ENCODE assay signal across 12 mouse cellular contexts in genomic region chr10:60028181-60028580, GRCm38 (mm10). TPM values are rescaled to one million over a fixed set of nuclear protein-coding genes. Genes with fewer than 3 reads are reported as not detected.
DNase-seq lines count a peak whose midpoint lies in the region; ATAC-seq and TF ChIP-seq lines count a peak whose summit lies in the region.
"Had no signal": no experiment of that assay in that cellular context is flagged by ENCODE, and none has a peak within 500 bp of the region (broad histone marks: within the 10 kb centered on the region; RNA-seq: fewer than 3 reads in every experiment).

No protein-coding gene starts in this region.

- H3K36me3 ChIP-seq in hindbrain, embryonic 10.5 days, result 0 out of 2 replicates have a peak, but pooled peaks cover 4% of the 10 kb centered on the region
- H3K36me3 ChIP-seq in hindbrain, embryonic 11.5 days (ENCODE audit: control insufficient read depth, insufficient read depth, low read length), result no peaks in the 10 kb centered on the region
- no peaks in the 10 kb centered on the region for H3K36me3 ChIP-seq in hindbrain, embryonic 15.5 days
- no peaks in the 10 kb centered on the region for H3K36me3 ChIP-seq in spleen, adult 2 months (ENCODE audit: control insufficient read depth, insufficient read depth, low read length)
- H3K36me3 ChIP-seq in heart, embryonic 10.5 days, result no peaks in the 10 kb centered on the region
- H3K36me3 ChIP-seq: embryonic facial prominence, embryonic 15.5 days had no signal

- peak overlapping the region; percentile 35; the same call in 1 of the 2 replicates for H3K27ac ChIP-seq in hindbrain, embryonic 10.5 days
- H3K27ac ChIP-seq in hindbrain, embryonic 11.5 days (ENCODE audit: low read depth, low read length), result no peak overlapping the region
- peak overlapping the region; percentile 51 for H3K27ac ChIP-seq in hindbrain, embryonic 15.5 days (replicated peaks)
- H3K27ac ChIP-seq in spleen, adult 2 months (ENCODE audit: insufficient read depth, low read length), result peak overlapping the region; percentile 36; the same call in 1 of the 2 replicates
- H3K27ac ChIP-seq in heart, embryonic 10.5 days, result no peak overlapping the region
- H3K27ac ChIP-seq: embryonic facial prominence, embryonic 15.5 days had no signal

- no peaks in the 10 kb centered on the region for H3K27me3 ChIP-seq in hindbrain, embryonic 10.5 days (ENCODE audit: insufficient read depth, poor library complexity, severe bottlenecking)
- H3K27me3 ChIP-seq in hindbrain, embryonic 11.5 days (ENCODE audit: control insufficient read depth, insufficient read depth, low read length), result no peaks in the 10 kb centered on the region
- no peaks in the 10 kb centered on the region for H3K27me3 ChIP-seq in hindbrain, embryonic 15.5 days
- no peaks in the 10 kb centered on the region for H3K27me3 ChIP-seq in spleen, adult 2 months (ENCODE audit: control insufficient read depth, insufficient read depth, low read length)
- no peaks in the 10 kb centered on the region for H3K27me3 ChIP-seq in heart, embryonic 10.5 days (ENCODE audit: insufficient read depth, poor library complexity, severe bottlenecking)
- H3K27me3 ChIP-seq: embryonic facial prominence, embryonic 15.5 days had no signal

- H3K4me2 ChIP-seq in hindbrain, embryonic 11.5 days (replicated peaks; ENCODE audit: low read depth, low read length), result no peak overlapping the region
- H3K4me2 ChIP-seq in hindbrain, embryonic 15.5 days, result no peak overlapping the region
- H3K4me2 ChIP-seq: embryonic facial prominence, embryonic 15.5 days had no signal

- no peak for TF ChIP-seq CTCF in spleen, adult 2 months (IDR thresholded peaks at IDR 0.05; ENCODE audit: extremely low read depth, insufficient read depth, insufficient read length, insufficient replicate concordance)

- DNase-seq in hindbrain, embryonic 10.5 days (ENCODE audit: low spot score), result no peak
- DNase-seq in hindbrain, embryonic 11.5 days (ENCODE audit: low spot score), result no peak
- DNase-seq in CD4-positive, CD25-positive, alpha-beta regulatory T cell, adult 2 months (ENCODE audit: low read depth, low spot score), result peak; percentile 75
- peak in 1 of 2 experiments; percentile 36 for DNase-seq in spleen, adult 2 months (ENCODE audit: low read depth in 1 of 2, low spot score in 2 of 2)
- DNase-seq in heart, embryonic 10.5 days (ENCODE audit: low spot score), result no peak
- no peak for DNase-seq in gastrocnemius, postnatal 10 days
- no peak for DNase-seq in gastrocnemius, adult 18-20 months (ENCODE audit: low spot score)
- DNase-seq: adrenal gland, adult 2 months; heart, postnatal 10 days had no signal

- 87% methylated on average over 7 of the region's 7 CpGs for WGBS in hindbrain, embryonic 10.5 days
- WGBS in hindbrain, embryonic 11.5 days, result 89% methylated on average over 7 of the region's 7 CpGs
- WGBS in hindbrain, embryonic 15.5 days, result 84% methylated on average over 7 of the region's 7 CpGs
- WGBS in spleen, adult 2 months, result 29% methylated on average over 7 of the region's 7 CpGs
- WGBS in heart, embryonic 10.5 days, result 83% methylated on average over 7 of the region's 7 CpGs

- no peak overlapping the region for H3K9ac ChIP-seq in hindbrain, embryonic 11.5 days (ENCODE audit: low read depth, low read length)
- H3K9ac ChIP-seq in hindbrain, embryonic 15.5 days, result no peak overlapping the region
- H3K9ac ChIP-seq: embryonic facial prominence, embryonic 15.5 days had no signal

- peaks cover 24% of the 10 kb centered on the region for H3K4me1 ChIP-seq in hindbrain, embryonic 10.5 days (replicated peaks)
- no peaks in the 10 kb centered on the region for H3K4me1 ChIP-seq in hindbrain, embryonic 11.5 days (replicated peaks; ENCODE audit: control insufficient read depth, insufficient read depth, low read length)
- peaks cover 43% of the 10 kb centered on the region for H3K4me1 ChIP-seq in hindbrain, embryonic 15.5 days (replicated peaks)
- peaks cover 11% of the 10 kb centered on the region; the same call in 1 of the 2 replicates for H3K4me1 ChIP-seq in spleen, adult 2 months (ENCODE audit: control insufficient read depth, insufficient read depth, insufficient read length)
- peaks cover 29% of the 10 kb centered on the region for H3K4me1 ChIP-seq in heart, embryonic 10.5 days

- H3K4me3 ChIP-seq in hindbrain, embryonic 10.5 days, result no peak overlapping the region
- H3K4me3 ChIP-seq in hindbrain, embryonic 11.5 days (ENCODE audit: low read depth, low read length), result no peak overlapping the region
- no peak overlapping the region for H3K4me3 ChIP-seq in hindbrain, embryonic 15.5 days
- H3K4me3 ChIP-seq in spleen, adult 2 months (ENCODE audit: extremely low read depth, insufficient read depth, insufficient read length), result no peak overlapping the region
- no peak overlapping the region for H3K4me3 ChIP-seq in heart, embryonic 10.5 days
- H3K4me3 ChIP-seq: embryonic facial prominence, embryonic 15.5 days; myocyte had no signal

- H3K9me3 ChIP-seq in hindbrain, embryonic 10.5 days, result no peaks in the 10 kb centered on the region
- no peaks in the 10 kb centered on the region for H3K9me3 ChIP-seq in hindbrain, embryonic 11.5 days (ENCODE audit: control insufficient read depth, low read length)
- H3K9me3 ChIP-seq in hindbrain, embryonic 15.5 days, result no peaks in the 10 kb centered on the region
- no peaks in the 10 kb centered on the region for H3K9me3 ChIP-seq in heart, embryonic 10.5 days
- H3K9me3 ChIP-seq: embryonic facial prominence, embryonic 15.5 days had no signal

- no peak for TF ChIP-seq POLR2A in spleen, adult 2 months (IDR thresholded peaks at IDR 0.05; ENCODE audit: low read depth, low read length)

- ATAC-seq in hindbrain, embryonic 11.5 days (ENCODE audit: low FRiP score), result no peak
- no peak for ATAC-seq in hindbrain, embryonic 15.5 days (ENCODE audit: low FRiP score, low read depth)

RNA-seq across cellular contexts. Expression of gene Anapc16, which starts 25.2 kb away (rescaled TPM):
- polyA plus RNA-seq in hindbrain, embryonic 10.5 days (2016; fragmentation: Nextera tagmentation; extraction: Ambion mirVana), result 111 and 114 TPM in 2 replicates
- 97.1 and 115 TPM in 2 replicates for polyA plus RNA-seq in hindbrain, embryonic 11.5 days (2014; fragmentation: Nextera tagmentation; extraction: Ambion mirVana)
- 106 and 120 TPM in 2 replicates for polyA plus RNA-seq in hindbrain, embryonic 15.5 days (2015; fragmentation: Nextera tagmentation; extraction: Ambion mirVana)
- polyA plus RNA-seq in spleen, adult 2 months (2012; rRNA removed), result 55.4 and 62.1 TPM in 2 replicates
- polyA plus RNA-seq in heart, embryonic 10.5 days (2016; fragmentation: Nextera tagmentation; extraction: Ambion mirVana), result 93.3 and 94.6 TPM in 2 replicates
- total RNA-seq in gastrocnemius, postnatal 10 days (2021), result 10 to 100 TPM; 39.7 to 40.1 TPM
- 10 to 100 TPM; 43.7 to 43.9 TPM for total RNA-seq in gastrocnemius, adult 18-20 months (2021)

RNA-seq across cellular contexts. Expression of gene Ascc1, which starts 25.6 kb away (rescaled TPM):
- polyA plus RNA-seq in hindbrain, embryonic 10.5 days (2016; fragmentation: Nextera tagmentation; extraction: Ambion mirVana), result 35.8 and 37.0 TPM in 2 replicates
- 41.1 and 42.9 TPM in 2 replicates for polyA plus RNA-seq in hindbrain, embryonic 11.5 days (2014; fragmentation: Nextera tagmentation; extraction: Ambion mirVana)
- 46.4 and 49.1 TPM in 2 replicates for polyA plus RNA-seq in hindbrain, embryonic 15.5 days (2015; fragmentation: Nextera tagmentation; extraction: Ambion mirVana)
- 11.9 and 12.0 TPM in 2 replicates for polyA plus RNA-seq in spleen, adult 2 months (2012; rRNA removed)
- polyA plus RNA-seq in heart, embryonic 10.5 days (2016; fragmentation: Nextera tagmentation; extraction: Ambion mirVana), result 33.0 and 36.2 TPM in 2 replicates
- 10 to 100 TPM; 12.4 to 13.5 TPM for total RNA-seq in gastrocnemius, postnatal 10 days (2021)
- 10 to 100 TPM; 14.2 to 15.3 TPM for total RNA-seq in gastrocnemius, adult 18-20 months (2021)

Comparison
In these comparisons a context has a peak if more than half of its experiments do, and no peak if none do; other contexts are left out.
1. H3K27ac ChIP-seq: peak in hindbrain, embryonic 10.5 days (single experiment), hindbrain, embryonic 15.5 days (single experiment) and spleen, adult 2 months (single experiment); none in hindbrain, embryonic 11.5 days (single experiment) and heart, embryonic 10.5 days (single experiment).